Mouse (Mus musculus) erythroid progenitor cell, adult 5-6 weeks (primary cell): ENCODE measurements at regions not wholly inside any gene's neighbourhood (a gene's known extent, or its start where the extent isn't known, plus 50 kb on each side); places are given as distances from the start of the nearest gene placed in this dataset.

Experiments used
- ATAC-seq: replicated peaks from 2 replicates; pipeline ENCODE4 v1.8.0; 2016; ENCODE audit warnings: moderate number of reproducible peaks, mild to moderate bottlenecking, moderate TSS enrichment, inconsistent platforms; ENCODE audit not compliant: poor library complexity, low FRiP score, severe bottlenecking

DNA sequence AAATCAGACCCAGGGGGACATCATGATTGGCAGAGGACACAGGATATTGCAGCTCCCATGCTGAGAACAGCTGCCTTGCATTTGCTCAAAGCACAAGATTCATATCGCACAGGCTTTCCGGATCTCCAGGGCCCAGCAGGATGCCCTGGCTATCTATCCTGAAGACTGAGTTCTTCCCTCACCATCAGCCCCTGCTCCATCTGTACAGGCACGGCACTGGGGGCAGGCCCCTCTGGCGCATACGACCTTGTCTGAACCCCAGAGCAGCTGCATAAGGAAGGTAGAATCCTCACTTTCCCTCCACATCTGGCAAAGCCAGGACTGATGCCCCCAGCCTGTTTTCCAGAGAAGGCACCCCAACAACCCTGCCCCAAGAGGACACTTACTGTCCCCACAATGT, 266.8 kb downstream of the Tns1 start:
- ATAC-seq = no peak

DNA sequence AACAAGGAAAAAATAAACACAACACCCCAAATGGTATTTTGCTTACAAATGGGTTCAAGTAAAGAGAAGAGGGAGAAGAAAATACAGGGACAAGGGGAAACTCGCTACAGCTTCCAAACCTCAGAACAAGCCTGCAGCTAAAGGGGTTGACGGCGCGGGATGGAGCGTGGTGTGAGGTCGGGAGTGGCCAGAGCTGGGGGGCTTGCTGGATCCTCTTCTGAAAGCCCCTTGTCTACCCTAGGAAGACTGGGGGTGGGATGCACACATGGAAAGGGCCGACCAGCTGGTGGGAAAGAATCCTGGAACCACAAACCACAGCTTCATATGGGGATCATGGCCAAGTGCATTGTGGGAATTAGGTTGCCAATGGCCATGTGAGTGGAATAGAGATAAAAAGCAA, 267.4 kb downstream of the Tns1 start:
- ATAC-seq = no peak

DNA sequence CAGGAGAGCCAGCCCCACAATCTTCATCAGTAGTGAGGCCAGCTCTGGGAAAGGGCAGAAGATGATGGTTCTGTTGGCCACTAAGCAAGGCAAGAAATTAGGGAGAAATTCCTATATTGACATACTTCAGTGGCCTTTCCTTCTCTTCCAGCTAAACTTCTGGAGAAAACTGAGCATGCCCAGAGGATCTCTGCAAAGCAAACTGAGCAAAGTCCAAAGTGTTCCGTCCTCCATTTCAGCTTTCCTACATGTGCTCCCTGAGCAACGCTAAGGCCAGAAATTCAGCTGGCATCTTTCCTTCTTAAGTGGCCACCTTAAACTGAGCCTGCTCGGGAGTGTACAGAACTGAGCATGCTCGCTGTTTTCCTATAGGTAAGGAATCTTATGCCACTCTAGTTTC, 268.9 kb downstream of the Tns1 start:
- ATAC-seq = no peak

GRCm38 (mm10) chr1:73853851-73854250, 270.4 kb downstream of the Tns1 start:
- ATAC-seq = no peak

GRCm38 (mm10) chr1:73850173-73851014, 273.9 kb downstream of the Tns1 start:
- ATAC-seq = no peak

DNA sequence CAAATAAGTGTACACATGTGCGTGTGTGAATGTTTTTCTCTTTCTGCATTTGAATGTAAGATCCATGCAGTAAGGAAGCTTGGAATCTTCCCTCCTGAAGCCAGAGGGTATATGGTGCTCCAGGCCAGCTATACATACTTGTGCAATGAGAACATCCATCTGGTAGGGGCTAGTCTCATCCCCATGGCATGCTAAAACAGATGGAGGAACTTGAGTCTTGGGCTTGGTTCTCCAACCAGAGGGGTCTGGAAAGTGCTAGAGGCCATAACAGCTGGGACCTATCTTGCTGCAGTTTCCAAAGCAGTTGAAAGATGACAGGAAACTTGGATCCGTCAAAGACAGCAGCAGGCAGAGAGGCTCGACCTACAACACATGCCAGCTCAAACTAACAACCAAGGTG, 275.9 kb downstream of the Tns1 start:
- no peak for ATAC-seq

DNA sequence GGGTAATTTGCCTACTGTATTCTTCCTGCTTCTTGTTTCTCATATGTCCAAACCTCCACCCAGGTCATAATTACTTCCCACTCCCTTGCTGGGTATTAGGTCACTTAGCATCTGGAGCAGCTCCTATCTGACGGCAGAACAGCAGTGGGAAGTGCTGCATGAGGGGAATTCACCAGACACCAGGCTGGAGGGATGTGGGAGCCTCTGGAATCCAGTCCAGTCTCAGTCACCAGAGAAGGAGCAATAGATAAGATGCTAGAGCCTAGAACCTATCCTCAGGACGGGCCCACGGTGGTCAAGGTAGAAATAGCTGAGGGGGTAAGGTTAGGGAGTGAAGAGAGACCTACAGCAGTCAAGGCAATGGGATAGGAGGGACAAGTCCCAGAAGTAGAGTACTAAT, 277.1 kb downstream of the Tns1 start:
- no peak for ATAC-seq

DNA sequence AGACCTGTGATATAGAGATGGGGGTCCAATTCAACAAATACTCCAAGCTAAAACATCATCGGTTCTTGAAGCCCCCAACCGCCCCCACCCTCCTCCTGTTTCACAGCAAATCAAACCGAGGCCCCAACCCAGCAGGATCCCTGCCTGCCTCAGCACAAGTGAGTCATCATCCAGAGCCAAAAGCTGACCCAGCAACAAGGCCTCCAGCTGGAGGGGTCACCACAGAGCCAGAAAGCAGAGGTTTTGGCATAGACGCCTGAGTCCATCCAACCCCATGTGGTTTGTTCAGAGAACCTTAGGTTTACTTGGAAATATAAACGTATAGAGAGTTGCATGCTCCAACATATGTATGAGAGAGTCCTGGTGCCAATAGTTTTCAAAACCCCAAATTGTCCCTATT, 279.1 kb downstream of the Tns1 start:
- no peak for ATAC-seq

DNA sequence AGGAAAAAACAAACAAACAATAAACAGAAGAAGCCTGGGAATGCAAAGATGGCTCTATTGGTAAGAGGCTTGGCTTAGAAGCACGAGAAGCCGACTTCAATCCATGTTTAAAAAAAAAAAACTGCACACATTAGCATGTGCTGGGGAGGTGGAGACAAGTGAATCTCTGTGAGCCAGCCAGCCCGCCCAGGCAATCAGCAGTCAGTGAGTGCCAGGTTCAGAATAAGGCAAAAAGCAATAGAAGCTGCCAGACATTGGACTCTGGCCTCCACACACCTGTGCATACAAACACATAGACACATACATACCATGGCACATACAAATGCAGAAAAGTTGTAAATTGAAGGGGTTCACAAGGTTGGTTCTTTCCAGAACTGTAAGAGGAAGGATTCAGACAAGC, 279.7 kb downstream of the Tns1 start:
- ATAC-seq = no peak

- no peak for ATAC-seq
These were observed 284.9 kb downstream of the Tns1 start for GRCm38 (mm10) chr1:73839351-73839750.

- no peak for ATAC-seq
These were observed 287.6 kb downstream of the Tns1 start for GRCm38 (mm10) chr1:73836680-73837079.

DNA sequence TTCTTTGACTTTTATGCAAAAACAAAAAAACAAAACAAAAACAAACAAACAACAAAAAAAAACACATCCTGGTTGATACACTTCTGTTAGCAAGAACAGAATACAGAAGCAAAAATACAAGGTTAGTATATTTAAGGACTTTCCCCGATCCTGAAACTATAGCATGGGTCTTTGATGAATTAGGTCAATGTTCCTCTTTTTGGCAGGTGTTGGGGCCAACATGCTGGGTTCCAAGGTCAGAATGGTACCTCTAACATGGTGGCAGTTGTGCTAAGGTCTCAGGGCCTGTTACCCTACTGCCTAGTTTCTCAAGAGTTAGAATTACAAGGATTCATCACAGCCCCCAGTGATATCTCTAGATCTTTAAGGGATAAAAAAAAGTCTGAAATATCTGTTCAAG, 289.7 kb downstream of the Tns1 start:
- ATAC-seq = no peak

- ATAC-seq = no peak
These were observed 293.6 kb downstream of the Tns1 start for GRCm38 (mm10) chr1:73830486-73831132.

DNA sequence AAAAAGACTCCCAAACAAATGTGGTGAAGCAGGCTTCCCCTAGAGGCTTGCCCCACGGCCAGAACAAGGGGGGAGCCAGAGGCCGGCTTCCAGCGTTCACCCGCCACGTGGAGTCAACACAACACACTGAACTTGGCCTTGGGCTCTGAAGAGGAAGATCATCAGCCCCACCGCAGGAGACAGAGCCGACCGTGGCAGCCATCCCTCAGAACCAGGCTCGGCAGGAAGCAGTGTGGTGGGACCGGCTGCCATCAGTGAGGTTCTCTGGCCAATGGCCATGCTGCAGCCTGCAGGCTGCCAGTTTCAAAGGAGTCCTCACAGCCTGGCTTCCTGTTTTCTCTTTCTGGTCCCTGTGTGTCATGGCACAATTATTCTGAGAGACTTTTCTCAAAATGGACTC, 295.3 kb downstream of the Tns1 start:
- ATAC-seq = no peak

- ATAC-seq = peak; percentile 39; the same call in 1 of the 2 replicates
These were observed 297.9 kb downstream of the Tns1 start for GRCm38 (mm10) chr1:73826243-73826930.

DNA sequence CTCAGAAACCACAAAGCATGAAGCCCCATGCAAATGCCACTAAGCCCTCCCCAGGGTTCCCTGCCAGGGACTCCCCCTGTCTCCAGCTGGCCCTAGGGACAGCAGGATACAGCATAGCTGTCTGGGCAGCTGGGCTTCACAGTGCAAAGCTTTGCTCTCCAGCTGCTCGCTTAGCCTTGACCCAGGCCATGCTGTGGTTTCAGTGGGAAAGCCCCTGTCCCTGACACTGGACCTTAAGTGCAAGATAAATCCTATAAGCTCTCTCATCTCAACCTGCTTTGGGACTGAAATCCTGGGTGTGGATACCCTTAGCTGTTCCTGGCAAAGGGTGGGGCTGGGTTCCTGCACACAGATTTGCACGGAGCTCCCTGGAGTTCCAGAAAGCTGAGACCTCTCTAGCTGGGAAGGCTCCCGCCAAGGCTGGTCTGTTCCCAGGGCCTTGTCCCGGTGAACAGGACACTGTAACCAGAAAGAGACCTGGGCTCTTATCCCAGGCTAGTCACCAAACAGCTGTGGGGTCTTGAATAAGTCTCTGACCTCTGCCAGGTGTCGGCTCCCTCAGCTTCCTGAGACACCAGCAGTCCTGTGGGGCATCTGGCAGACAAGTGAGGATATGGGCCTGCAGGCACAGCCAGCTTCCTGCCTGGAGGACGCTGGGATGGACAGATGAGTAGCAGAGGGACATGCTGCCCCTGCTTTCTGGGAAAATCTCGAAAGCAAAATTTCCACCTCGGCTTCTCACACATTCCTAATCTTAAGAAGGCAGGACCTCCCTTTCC, 299.7 kb downstream of the Tns1 start:
- no peak for ATAC-seq

GRCm38 (mm10) chr1:73823726-73824125, 300.5 kb downstream of the Tns1 start:
- ATAC-seq = no peak

DNA sequence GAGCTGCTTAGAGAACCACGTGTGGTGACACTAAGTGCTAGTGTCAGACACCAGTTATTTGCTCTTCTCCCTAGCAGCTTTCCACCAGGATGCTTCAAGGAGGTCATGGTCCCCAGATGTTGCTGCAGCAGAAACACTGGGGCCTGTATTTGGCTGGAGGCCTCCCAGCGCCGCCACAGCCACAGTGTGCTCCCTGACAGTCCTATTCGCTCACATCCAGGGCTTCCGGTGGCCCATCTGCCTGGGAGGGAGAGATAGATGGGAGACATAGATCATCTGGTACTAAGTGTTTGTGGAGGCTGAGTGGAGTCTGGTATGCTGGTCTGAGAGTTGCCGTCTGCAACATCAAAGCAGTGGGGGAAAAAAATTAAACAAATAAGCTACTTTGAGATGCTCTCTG, 301.6 kb downstream of the Tns1 start:
- no peak for ATAC-seq

- ATAC-seq = no peak
These were observed 303.5 kb downstream of the Tns1 start for GRCm38 (mm10) chr1:73820701-73821100.

GRCm38 (mm10) chr1:73807206-73807605, 317.0 kb downstream of the Tns1 start:
- ATAC-seq = no peak
